Mouse (Mus musculus) heart, adult 2 months (tissue): ENCODE measurements around the gene Pcp4. TPM values are rescaled to one million over a fixed set of nuclear protein-coding genes. Genes with fewer than 3 reads are reported as not detected.

Source experiments
- DNase-seq, 2 experiments: peaks; one replicate each; pipeline ENCODE4 v3.0.0; 2021
- H3K27ac ChIP-seq: fragments of 200-600 bp; 2 replicates; pipeline ENCODE4 v1.8.1; 2022
- H3K27me3 ChIP-seq: fragments of 200-500 bp; 2 replicates; pipeline ENCODE4 v1.6.1; 2012; ENCODE audit warnings: mild to moderate bottlenecking, low read length, inconsistent platforms, mixed read lengths; ENCODE audit not compliant: control insufficient read depth, insufficient read depth
- H3K36me3 ChIP-seq: fragments of 200-500 bp; 2 replicates; pipeline ENCODE4 v1.6.1; 2012; ENCODE audit warnings: low read length, inconsistent platforms; ENCODE audit not compliant: control insufficient read depth, insufficient read depth
- H3K4me1 ChIP-seq: fragments of 200-500 bp; 2 replicates; pipeline ENCODE4 v1.6.1; 2011; ENCODE audit warnings: low read length; ENCODE audit not compliant: control insufficient read depth, insufficient read depth
- H3K4me3 ChIP-seq: fragments of 200-600 bp; 2 replicates; pipeline ENCODE4 v1.8.1; 2022
- H3K79me2 ChIP-seq: fragments of 200-500 bp; replicated peaks from 2 replicates; pipeline ENCODE4 v1.6.1; 2012; ENCODE audit warnings: mild to moderate bottlenecking, inconsistent platforms, low read length, moderate library complexity, mixed read lengths; ENCODE audit not compliant: control insufficient read depth, insufficient read depth
- H3K9ac ChIP-seq: fragments of 200-500 bp; 2 replicates; pipeline ENCODE4 v1.6.1; 2012; ENCODE audit warnings: low read depth, mild to moderate bottlenecking, control low read depth, inconsistent platforms, low read length, mixed read lengths
- CTCF ChIP-seq: fragments of 200-600 bp; IDR thresholded peaks from 2 replicates; pipeline ENCODE4 v1.8.1; 2022; ENCODE audit warnings: antibody characterized with exemption, mild to moderate bottlenecking, moderate library complexity
- EP300 ChIP-seq: fragments of 200-500 bp; IDR thresholded peaks from 2 replicates; pipeline ENCODE4 v1.6.1; 2011; ENCODE audit warnings: low read depth, low read length, control low read depth; ENCODE audit not compliant: insufficient read depth
- POLR2A ChIP-seq: fragments of 200-500 bp; IDR thresholded peaks from 2 replicates; pipeline ENCODE4 v1.6.1; 2011; ENCODE audit warnings: mild to moderate bottlenecking, low read depth, low read length, control low read depth; ENCODE audit not compliant: insufficient read depth
- WGBS: fragments of 180-500 bp; shearing (Covaris S2); methylation state at CpG from one replicate; pipeline ENCODE4 v1.1.7; 2018; 5-methylcytosine and 5-hydroxymethylcytosine counted together
- intact Hi-C: fragments of 180-260 bp; cut with DNase I; formaldehyde crosslinking; loops from one replicate; pipeline ENCODE4 v1.15.1; 2025
- polyA plus RNA-seq: library from polyadenylated mRNA; depleted of rRNA; stranded (reverse); fragments of >200 nt; gene quantifications from 2 replicates; pipeline ENCODE4 v1.2.3, GENCODE M21; 2012
- total RNA-seq, 2 experiments: library from RNA; stranded (reverse); gene quantifications; 2 replicates each; pipeline ENCODE4 v1.2.3; 2021

Pcp4 gene
- total and polyA plus RNA-seq, 3 experiments = 0.57 to 3.6 (median 2.1) TPM

DNA sequence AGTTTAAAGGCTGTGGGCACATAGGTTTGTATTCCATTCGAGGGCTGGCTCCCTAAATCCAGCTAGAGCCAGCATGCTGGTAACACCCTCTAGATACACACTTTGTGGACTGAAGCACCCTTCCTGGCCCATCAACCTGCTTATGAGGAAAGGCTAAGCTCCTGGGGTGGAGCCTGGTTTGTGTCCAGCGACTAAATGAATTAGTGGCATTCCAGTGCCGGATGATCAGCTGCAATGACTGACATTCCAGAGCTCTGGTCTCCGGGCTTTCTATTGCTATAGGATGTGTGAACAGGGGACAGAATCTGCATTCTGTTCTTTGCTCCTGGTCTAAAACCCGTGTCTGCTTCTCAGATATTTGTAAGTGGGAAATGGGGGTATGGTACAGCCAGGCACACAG is 5.0 kb downstream of the Pcp4 start:
- TF ChIP-seq EP300 (no peak), POLR2A (no peak)
- H3K4me1 ChIP-seq = no peaks in the 10 kb centered on the region
- no peak overlapping the region for H3K4me3 ChIP-seq
- H3K79me2 ChIP-seq = no peaks in the 10 kb centered on the region
- intact Hi-C loops = no loop called here
- no peak overlapping the region for H3K27ac ChIP-seq
- no peaks in the 10 kb centered on the region for H3K36me3 ChIP-seq
- DNase-seq = no peak
- no peaks in the 10 kb centered on the region for H3K27me3 ChIP-seq
- H3K9ac ChIP-seq = no peak overlapping the region
- WGBS = 21% methylated on average over 5 of the region's 5 CpGs

DNA sequence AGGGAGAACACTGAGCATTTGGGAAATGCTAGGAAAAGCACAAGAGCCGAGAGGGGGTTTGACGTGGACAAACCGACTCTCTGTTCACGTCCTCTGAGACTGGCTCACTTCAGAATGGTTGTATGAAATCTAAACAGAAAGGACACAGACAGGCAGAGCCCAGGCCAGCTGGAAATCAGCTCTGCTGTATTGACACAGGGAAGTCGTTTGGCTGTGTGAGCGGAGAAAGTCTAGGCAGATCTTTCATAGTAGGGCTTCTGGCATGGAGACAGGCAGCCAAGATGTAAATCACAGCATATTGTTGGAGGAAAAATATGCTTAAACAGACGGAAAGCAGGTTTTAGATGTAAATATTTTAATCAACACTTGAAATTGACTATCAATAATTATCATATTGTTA is 5.4 kb downstream of the Pcp4 start:
- Histone ChIP-seq H3K27ac (no peak overlapping the region), H3K9ac (no peak overlapping the region), H3K36me3 (no peaks in the 10 kb centered on the region), H3K27me3 (no peaks in the 10 kb centered on the region), H3K79me2 (no peaks in the 10 kb centered on the region), H3K4me1 (no peaks in the 10 kb centered on the region), H3K4me3 (no peak overlapping the region)
- WGBS = 36% methylated on average over 7 of the region's 7 CpGs
- DNase-seq = no peak
- TF ChIP-seq CTCF (no peak), POLR2A (no peak), EP300 (no peak)
- intact Hi-C loops = no loop called here

DNA sequence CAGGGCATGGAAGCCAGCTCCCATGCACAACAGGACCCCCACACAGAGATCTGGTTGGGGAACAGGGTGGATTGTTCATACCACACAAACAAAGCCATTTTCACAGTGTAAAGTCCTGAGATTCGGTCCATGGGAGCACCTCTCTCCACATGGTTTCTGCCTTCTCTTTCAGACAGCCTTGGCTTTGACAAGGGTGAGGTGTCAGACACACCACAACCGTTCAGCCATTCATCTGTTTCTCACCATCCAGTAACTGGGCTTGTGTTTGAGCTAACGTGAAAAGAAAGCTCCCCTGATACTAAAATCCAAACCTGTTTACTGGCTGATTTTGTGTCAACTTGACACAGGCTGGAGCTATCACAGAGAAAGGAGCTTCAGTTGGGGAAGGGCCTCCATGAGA is 6.8 kb downstream of the Pcp4 start:
- intact Hi-C loops = no loop called here
- Histone ChIP-seq H3K27me3 (no peaks in the 10 kb centered on the region), H3K79me2 (no peaks in the 10 kb centered on the region), H3K9ac (no peak overlapping the region), H3K36me3 (no peaks in the 10 kb centered on the region), H3K4me1 (no peaks in the 10 kb centered on the region), H3K27ac (no peak overlapping the region), H3K4me3 (no peak overlapping the region)
- 84% methylated on average over 3 of the region's 3 CpGs for WGBS
- TF ChIP-seq POLR2A (no peak), CTCF (no peak), EP300 (no peak)
- DNase-seq = no peak

DNA sequence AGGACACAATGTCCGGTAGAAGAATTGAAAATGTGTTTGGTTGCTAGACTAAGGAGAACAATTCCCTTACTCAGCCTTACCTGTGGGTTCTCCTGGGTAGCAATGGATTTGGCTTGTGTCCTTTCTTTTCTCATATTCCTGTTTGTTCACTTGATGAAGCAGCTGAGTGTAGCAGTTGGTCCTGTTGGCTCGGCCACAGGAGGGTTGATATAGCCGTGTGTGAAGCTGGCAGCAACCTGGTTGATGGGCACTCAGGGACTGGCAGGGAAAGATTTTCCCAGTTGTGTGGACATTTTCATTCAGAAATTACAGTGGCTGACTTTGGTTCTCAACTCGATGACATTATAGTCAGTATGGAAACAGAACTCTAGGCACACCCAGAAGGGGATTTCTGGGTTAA is 14.4 kb downstream of the Pcp4 start:
- H3K4me1 ChIP-seq = no peaks in the 10 kb centered on the region
- no peak overlapping the region for H3K27ac ChIP-seq
- intact Hi-C loops = no loop called here
- H3K27me3 ChIP-seq = no peaks in the 10 kb centered on the region
- H3K4me3 ChIP-seq = no peak overlapping the region
- no peak overlapping the region for H3K9ac ChIP-seq
- DNase-seq = no peak
- TF ChIP-seq POLR2A (no peak), EP300 (no peak), CTCF (no peak)
- 89% methylated on average over 4 of the region's 4 CpGs for WGBS
- no peaks in the 10 kb centered on the region for H3K36me3 ChIP-seq
- no peaks in the 10 kb centered on the region for H3K79me2 ChIP-seq

DNA sequence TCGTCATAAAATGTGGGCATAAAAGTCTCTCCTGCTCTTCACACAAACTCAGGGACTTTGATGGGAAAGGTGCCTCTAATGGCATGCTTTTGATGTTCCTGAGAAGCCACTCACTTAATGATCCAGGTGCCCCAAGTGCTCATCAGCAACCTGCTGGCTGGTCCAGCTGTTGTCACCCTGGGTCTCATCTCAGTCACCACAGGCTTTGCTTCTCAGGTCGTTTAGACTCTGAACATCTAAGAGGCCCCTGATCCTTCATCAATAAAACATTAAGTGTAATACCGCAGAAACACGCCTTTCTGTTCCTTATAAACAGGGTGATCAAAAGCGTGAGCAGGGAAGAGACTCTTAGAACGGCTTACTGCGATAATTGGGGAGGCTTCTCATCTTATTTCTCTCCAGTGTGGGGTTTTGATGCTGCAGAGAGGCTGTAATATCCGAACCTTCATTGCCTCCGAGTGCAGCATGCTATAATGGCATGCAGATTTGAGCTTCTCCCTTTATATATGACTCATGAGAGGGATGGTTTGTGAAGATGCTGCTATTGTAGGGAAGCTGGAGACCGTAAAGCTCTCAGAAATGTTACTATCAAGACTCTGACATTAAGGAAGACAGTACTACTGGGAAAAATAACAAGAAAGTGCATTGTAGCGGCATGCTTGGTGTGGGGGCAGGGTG is 19.7 kb downstream of the Pcp4 start:
- Histone ChIP-seq H3K36me3 (no peaks in the 10 kb centered on the region), H3K27ac (no peak overlapping the region), H3K27me3 (no peaks in the 10 kb centered on the region), H3K4me3 (no peak overlapping the region), H3K4me1 (no peaks in the 10 kb centered on the region), H3K9ac (no peak overlapping the region), H3K79me2 (no peaks in the 10 kb centered on the region)
- TF ChIP-seq EP300 = no peak
- no peak for TF ChIP-seq CTCF
- no peak for TF ChIP-seq POLR2A
- no peak for DNase-seq
- intact Hi-C loops = no loop called here
- 77% methylated on average over 11 of the region's 11 CpGs for WGBS

DNA sequence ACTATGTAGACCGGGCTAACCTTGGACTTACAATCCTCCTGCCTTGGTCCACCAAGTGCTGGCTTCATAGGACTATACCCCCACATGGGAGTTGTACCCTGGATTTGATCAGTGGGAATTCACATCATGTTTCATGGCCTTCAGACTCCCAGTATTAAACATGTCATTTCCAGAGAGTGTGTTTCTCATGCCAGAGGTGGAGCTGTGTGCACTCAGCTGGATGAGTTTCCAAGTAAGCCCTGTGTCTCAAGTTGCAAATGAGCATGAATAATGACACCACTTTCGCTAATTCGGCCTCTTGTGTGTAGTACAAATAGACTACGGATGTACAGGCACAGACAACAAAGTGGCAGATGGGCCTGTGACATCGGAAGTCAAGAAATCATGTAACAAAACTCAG is 20.6 kb downstream of the Pcp4 start:
- no peak overlapping the region for H3K9ac ChIP-seq
- intact Hi-C loops = no loop called here
- H3K27me3 ChIP-seq = no peaks in the 10 kb centered on the region
- no peak for DNase-seq
- no peak overlapping the region for H3K4me3 ChIP-seq
- no peaks in the 10 kb centered on the region for H3K4me1 ChIP-seq
- TF ChIP-seq POLR2A = no peak
- TF ChIP-seq EP300 = no peak
- TF ChIP-seq CTCF = no peak
- 91% methylated on average over 5 of the region's 5 CpGs for WGBS
- no peaks in the 10 kb centered on the region for H3K79me2 ChIP-seq
- no peaks in the 10 kb centered on the region for H3K36me3 ChIP-seq
- no peak overlapping the region for H3K27ac ChIP-seq
